Mouse (Mus musculus) G1E (cell line): Measurements from ENCODE around the gene Stap2.

ENCODE experiments used
- CTCF ChIP-seq: IDR thresholded peaks from 2 replicates; pipeline ENCODE4 v1.5.1; 2012; ENCODE audit warnings: low read depth, low read length, inconsistent platforms, mixed read lengths
- GATA1 ChIP-seq: IDR thresholded peaks from 2 replicates; pipeline ENCODE4 v1.6.1; 2012; ENCODE audit warnings: borderline replicate concordance, low read length, inconsistent platforms, mixed read lengths

GRCm38 (mm10) chr17:56031431-56031830 lies 26.0 kb upstream of the Stap2 start:
- TF ChIP-seq CTCF (no peak), GATA1 (no peak)
